Mouse (Mus musculus): ENCODE data around the gene Med21.
A peak's percentile ranks its signal among the peaks of the same experiment; 100 is the strongest.

Gene Med21

GRCm38 (mm10) chr6:146678136-146679070 is 36.1 kb downstream of the Med21 start:
- no peak for DNase-seq (ENCODE audit: low read depth, low spot score)

- no peak for DNase-seq (ENCODE audit: low read depth, low spot score)
Observed at GRCm38 (mm10) chr6:146683881-146684280, 41.5 kb downstream of the Med21 start.

- DNase-seq (ENCODE audit: low read depth, low spot score) = no peak
Observed at GRCm38 (mm10) chr6:146685781-146686308, 43.5 kb downstream of the Med21 start.

GRCm38 (mm10) chr6:146686463-146687196 is 44.3 kb downstream of the Med21 start:
- DNase-seq (ENCODE audit: low read depth, low spot score) = no peak

GRCm38 (mm10) chr6:146688010-146688409 is 45.7 kb downstream of the Med21 start:
- DNase-seq (ENCODE audit: low read depth, low spot score) = no peak

- DNase-seq (ENCODE audit: low read depth, low spot score) = no peak
Observed at GRCm38 (mm10) chr6:146688861-146689260, 46.5 kb downstream of the Med21 start.

GRCm38 (mm10) chr6:146697767-146698166 is 55.4 kb downstream of the Med21 start:
- peak; percentile 66 for DNase-seq (ENCODE audit: low read depth, low spot score)

GRCm38 (mm10) chr6:146698376-146698775 is 56.0 kb downstream of the Med21 start:
- no peak for DNase-seq (ENCODE audit: low read depth, low spot score)

Measured in brain, adult 2 months (tissue).